Mouse (Mus musculus) gastrocnemius, postnatal 36 days (tissue): ENCODE results near the gene Akap2. TPM values are rescaled to one million over a fixed set of nuclear protein-coding genes. Genes with fewer than 3 reads are reported as not detected.

Source experiments
- DNase-seq, 2 experiments: peaks; one replicate each; pipeline ENCODE4 v3.0.0; 2022
- intact Hi-C: fragments of 180-260 bp; cut with DNase I; formaldehyde crosslinking; loops from one replicate; pipeline ENCODE4 v1.15.1; 2025
- total RNA-seq, 2 experiments: library from RNA; stranded (reverse); gene quantifications; 2 replicates each; pipeline ENCODE4 v1.2.3; 2021

Akap2 gene
- total RNA-seq, 2 experiments from 2014 or later, result 29.6 to 35.6 TPM

DNA sequence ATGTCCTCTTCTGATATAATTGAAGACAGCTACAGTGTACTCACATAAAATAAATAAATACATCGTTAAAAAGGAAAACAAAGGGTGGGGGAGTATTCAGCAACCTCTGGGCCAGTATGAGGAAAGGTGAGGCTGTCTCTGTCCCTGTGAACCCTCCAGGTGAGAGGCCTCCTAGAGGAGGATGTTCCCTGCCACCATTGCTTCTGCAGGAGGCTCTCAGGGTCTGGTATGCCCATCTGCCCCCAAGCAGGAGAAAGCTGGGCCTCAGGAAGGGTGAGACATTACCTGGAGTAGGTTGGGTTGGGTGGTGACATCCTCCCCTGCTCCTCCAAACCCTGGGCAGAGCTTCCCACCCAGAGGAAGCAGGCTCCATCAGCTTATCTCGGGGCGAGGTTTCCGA lies 33.2 kb downstream of the Akap2 start:
- intact Hi-C loops, result no loop called here

GRCm38 (mm10) chr4:57751054-57751453 lies 33.6 kb downstream of the Akap2 start:
- intact Hi-C loops, result no loop called here
- no peak for DNase-seq

More for the DNA sequence above, 33.2 kb downstream of the Akap2 start:
- no peak for DNase-seq

- intact Hi-C loops, result no loop called here
- DNase-seq, result no peak
Observed at GRCm38 (mm10) chr4:57751566-57751965, 34.1 kb downstream of the Akap2 start.

- DNase-seq, result no peak
- intact Hi-C loops, result no loop called here
Observed at GRCm38 (mm10) chr4:57755085-57755484, 37.6 kb downstream of the Akap2 start.

GRCm38 (mm10) chr4:57757997-57758396 lies 40.5 kb downstream of the Akap2 start:
- no peak for DNase-seq
- intact Hi-C loops, result no loop called here

DNA sequence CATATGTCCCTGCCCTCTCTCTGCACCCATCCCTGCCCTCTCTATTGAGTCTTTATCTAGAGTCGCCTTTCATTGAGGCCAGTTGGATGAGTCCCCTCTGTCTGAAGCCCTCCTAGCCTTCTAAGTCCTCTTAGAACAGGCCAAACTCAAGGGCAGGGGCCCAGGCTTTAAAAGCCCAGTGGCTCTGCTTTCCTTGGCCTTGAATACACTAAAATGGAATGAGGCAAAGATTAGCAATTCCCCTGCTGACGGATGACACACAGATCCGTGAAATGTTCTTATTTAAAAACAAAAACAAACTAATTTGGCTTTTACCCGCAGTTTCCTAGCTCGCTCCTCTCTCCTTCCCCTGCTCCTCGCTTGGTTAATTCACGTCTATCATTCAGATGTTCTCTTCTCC lies 45.0 kb downstream of the Akap2 start:
- intact Hi-C loops, result no loop called here
- DNase-seq, result no peak

DNA sequence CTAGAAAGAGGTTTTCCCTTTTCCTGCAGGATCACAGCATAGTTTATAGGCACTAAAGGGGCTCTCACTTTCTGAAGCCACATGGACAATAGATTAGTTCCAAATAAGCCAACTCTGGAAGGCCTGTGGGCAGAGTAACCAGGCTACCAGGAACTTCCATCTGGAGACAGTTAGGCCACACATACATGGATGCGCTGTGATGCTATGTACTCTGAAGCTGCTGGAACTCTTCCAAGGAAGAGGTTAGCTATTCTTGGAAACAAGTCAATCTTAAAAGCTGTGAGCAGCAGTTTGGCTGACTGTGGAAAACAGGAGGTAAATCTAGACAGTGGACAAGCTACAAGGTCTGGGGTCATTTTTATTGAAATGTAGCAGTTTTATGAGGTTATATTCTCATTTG lies 46.9 kb downstream of the Akap2 start:
- DNase-seq, result no peak
- intact Hi-C loops, result no loop called here

DNA sequence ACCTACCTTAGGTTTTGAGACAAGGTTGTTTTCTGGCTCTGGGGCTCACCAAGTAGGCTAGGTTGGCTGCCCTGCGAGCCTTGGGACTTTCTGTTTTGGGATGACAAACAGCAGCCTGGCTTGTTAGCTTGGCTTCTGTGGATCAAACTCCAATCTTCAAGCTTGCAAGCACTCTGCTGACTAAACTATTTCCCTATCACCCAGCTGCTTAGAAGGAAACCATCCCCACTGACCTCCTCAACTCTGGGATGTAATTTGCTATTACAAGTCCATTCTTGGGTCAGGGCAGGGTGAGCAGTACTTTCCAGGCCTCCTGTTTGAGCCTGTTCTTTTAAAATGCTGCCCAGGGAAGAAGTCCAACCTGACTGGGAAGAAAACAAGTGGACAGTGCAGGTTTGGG lies 47.5 kb downstream of the Akap2 start:
- intact Hi-C loops, result no loop called here
- no peak for DNase-seq

DNA sequence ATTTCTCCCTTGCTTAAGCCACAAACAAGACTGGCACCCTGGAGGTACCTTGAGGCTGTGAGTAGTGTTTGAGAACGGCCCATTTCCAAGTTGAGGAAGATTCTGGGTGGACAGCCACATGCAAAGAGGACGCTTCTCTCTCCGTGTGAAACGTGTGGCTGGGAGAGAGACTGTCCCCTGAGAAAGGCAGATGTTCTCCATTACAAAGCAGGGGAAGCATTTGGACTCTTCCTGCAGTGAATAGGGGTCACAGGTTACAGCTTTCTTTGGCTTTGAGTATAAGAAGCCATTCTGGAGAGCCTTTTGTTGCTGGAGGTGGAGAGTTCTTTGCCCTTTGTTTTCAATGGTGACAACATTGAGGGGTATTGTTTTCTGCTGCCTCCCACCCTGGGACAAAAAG lies 48.3 kb downstream of the Akap2 start:
- no peak for DNase-seq
- intact Hi-C loops, result no loop called here

DNA sequence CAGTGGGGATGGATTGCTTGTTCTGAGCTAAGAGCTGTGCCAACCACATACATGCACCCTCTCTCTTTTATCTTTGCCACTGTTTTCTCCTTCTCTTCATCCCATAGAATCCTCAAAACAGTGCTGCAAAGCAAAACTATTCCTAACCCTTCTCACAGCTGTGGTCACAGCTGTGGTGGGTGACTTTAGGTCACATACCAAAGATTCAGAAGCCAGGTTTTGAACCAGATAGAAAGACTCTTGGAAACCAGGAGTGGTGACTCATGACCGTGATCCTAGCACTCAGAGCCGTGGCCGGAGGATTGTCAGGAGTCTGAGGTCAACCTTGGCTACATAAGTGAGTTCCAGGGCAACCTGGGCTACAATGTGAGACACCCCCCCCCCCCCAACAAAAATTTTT lies 51.5 kb downstream of the Akap2 start:
- no peak for DNase-seq
- intact Hi-C loops, result no loop called here

DNA sequence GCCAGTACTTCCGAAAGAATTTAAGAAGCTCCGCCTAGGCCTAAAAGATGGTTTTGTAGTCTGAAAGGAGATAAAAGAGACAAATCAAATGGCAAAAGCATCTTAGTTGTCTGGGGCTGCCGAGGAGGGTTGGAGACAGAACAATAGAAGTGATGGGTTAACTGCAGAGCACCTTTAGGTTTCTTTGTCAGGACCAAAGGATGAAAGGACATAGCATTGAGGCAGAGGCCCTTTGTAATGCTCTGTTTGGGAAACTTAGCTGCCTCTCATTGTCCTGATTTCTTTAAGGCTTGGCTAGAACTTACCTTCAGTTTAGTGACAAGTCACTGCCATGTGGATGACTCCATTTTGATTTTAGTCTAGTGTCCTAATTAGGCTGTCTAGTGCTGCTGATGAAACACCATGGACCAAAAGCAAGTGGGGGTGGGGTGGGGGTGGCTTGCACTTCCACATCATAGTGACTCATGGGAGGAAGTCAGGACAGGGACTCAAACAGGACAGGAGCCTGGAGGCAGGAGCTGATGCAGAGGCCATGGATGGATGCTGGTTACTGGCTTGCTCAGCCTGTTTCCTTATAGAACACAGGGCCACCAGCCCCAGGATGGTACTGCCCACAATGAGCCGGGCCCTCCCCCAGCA lies 52.8 kb downstream of the Akap2 start:
- intact Hi-C loops, result no loop called here
- no peak for DNase-seq

- DNase-seq, result no peak
- intact Hi-C loops, result no loop called here
Observed at GRCm38 (mm10) chr4:57771558-57772219, 54.2 kb downstream of the Akap2 start.

- DNase-seq, result no peak
- intact Hi-C loops, result no loop called here
Observed at GRCm38 (mm10) chr4:57772851-57773510, 55.5 kb downstream of the Akap2 start.

DNA sequence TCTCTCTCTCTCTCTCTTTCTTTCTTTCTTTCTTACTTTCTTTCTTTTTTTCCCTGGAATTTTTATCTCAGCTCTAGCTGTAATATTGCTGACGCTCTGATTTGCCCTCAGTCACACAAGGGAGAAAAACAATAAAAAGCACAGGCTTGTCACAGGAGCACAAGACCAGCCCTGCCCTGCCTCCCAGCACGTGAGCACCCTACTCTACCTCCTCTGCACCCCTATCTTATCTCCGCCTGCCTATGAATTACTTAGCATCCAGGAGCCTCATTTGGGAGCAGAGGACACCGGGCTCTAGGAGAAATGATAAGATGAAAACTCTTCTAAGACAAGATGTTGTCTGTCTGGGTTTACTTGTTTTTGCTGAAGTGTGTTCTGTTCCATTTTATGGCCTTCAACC lies 57.1 kb downstream of the Akap2 start:
- intact Hi-C loops, result no loop called here
- no peak for DNase-seq

GRCm38 (mm10) chr4:57775582-57775981 lies 58.1 kb downstream of the Akap2 start:
- no peak for DNase-seq
- intact Hi-C loops, result loop anchor here (5.0 kb wide), 1 partner anchor 568 kb away; no protein-coding TSS in a partner anchor

- no peak for DNase-seq
- intact Hi-C loops, result no loop called here
Observed at GRCm38 (mm10) chr4:57780403-57780802, 62.9 kb downstream of the Akap2 start.

DNA sequence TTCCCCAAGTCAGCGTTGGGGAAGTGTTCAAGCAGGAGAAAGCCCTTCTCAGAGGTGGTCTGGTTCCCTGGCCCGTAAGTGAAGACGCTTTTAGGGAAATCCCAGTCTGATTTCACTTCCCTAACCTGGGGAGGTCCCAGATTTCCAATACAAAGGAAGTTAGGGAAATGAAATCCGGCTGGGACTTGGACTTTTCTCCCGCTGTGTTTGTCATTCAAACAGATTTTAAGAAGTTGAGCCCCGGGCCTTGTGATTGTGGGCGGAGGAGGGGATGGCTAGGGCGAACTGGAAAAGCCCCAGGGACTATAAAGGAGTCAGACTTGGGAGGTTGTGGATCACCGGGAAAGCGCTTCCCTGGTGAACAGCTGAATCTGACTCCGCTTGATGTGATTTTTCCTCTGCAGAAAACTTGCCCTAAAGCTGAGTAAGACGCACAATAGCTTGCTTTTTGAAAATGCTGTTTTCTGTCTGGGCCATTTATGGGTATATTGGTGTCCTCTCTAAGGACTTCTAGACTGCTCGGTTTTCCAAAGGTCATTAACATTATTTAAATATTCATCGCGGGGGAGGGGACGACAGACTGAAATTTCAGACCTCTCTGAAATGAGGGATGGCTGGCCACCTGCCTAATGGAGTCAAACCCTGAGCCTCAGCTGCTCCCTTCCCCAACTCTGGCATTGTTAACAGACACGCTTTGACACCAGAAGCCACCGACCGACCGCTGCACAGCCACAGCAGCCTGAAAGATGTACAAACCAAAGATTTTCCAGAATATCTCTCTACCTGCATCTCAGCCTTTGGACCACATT lies 63.6 kb downstream of the Akap2 start:
- intact Hi-C loops, result no loop called here
- DNase-seq, result no peak

- DNase-seq, result peak; percentile 50 to 68
- intact Hi-C loops, result no loop called here
Observed at GRCm38 (mm10) chr4:57781994-57782393, 64.5 kb downstream of the Akap2 start.

DNA sequence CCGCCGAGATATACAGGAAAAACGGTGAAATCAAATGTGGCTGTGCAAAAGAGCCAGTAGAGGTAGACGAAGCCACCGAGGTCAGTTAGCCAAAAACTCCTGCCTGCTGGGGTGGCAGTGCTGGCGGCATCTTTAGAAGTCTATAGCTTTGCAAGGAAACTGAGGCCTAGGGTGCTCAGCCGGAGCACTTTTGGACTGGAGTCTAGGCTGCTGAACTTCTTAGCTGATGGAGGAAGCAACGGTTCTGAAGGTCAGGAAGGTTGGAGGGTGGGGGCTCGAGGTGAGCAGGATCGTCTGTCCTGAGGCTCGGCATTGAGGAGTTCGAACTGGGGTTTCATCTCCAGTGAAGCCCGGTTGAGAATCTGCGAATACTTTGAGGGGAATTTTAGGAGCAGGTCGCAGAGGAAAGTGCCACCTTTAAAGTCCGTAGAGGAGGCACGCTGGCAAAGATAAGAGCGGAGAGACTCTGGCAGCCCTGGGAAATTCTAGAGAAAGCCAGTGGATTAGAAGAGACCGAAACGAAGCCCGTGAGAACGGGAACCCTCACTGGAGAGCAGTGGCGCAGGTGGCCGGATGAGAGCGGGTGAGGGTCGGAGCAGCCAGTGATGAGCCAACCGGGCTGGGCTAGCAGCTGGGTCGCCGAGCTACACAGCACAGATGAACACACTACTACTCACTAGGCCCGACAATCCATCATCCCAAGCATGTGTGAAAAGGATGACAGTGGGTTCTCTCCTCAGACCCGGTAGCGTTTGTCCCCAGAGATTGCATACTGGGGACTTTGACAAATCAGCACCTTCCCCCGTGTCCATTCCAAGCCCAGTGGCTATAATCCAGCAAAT lies 65.3 kb downstream of the Akap2 start:
- intact Hi-C loops, result no loop called here
- DNase-seq, result peak in 1 of 2 experiments; percentile 21

DNA sequence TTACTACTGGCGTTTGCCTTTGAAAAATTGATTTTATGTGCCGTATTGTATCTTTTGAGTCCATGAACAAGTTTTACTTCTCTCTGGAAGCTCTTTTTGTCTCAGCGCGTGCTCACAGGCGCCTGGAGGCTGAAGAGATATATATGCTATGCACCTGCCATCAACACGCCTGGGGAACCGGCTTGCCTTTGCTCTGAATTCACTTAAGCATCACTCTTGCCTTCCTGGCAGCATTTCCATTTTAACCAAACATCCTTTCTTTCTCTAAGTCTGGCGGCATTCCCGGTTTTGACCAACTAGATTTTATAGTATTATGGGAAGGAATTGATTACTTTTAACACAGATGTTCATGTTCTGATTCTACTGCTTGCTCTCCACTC lies 65.9 kb downstream of the Akap2 start:
- intact Hi-C loops, result no loop called here
- no peak for DNase-seq
